Mouse (Mus musculus): Measurements from ENCODE around the gene Olfr382.
"Not testable (repeated sequence)": the region's sequence is repeated elsewhere in the genome, so short reads cannot be mapped to it uniquely, and the experiment has no call there.

Gene Olfr382

GRCm38 (mm10) chr11:73517097-73517496 is at the start of gene Olfr382:
TSS of gene Olfr382 (minus strand) at chr11:73517197.
- no peak for DNase-seq (ENCODE audit: low spot score in 2 of 2)

- not testable (repeated sequence) for DNase-seq (ENCODE audit: low spot score in 2 of 2)
Measured at GRCm38 (mm10) chr11:73528971-73529370, 12.0 kb upstream of the Olfr382 start.

- no peak for DNase-seq (ENCODE audit: low spot score in 2 of 2)
Measured at GRCm38 (mm10) chr11:73491503-73491902, 25.5 kb downstream of the Olfr382 start, which contains the start of gene Olfr381. TSS of gene Olfr381 (minus strand) at chr11:73491603.
